Mouse (Mus musculus): ENCODE measurements around the gene Gpd1l. TPM values are rescaled to one million over a fixed set of nuclear protein-coding genes. Genes with fewer than 3 reads are reported as not detected.

The Gpd1l gene
- polyA plus RNA-seq, 1 experiment from 2014 or later: 12.0 TPM

DNA sequence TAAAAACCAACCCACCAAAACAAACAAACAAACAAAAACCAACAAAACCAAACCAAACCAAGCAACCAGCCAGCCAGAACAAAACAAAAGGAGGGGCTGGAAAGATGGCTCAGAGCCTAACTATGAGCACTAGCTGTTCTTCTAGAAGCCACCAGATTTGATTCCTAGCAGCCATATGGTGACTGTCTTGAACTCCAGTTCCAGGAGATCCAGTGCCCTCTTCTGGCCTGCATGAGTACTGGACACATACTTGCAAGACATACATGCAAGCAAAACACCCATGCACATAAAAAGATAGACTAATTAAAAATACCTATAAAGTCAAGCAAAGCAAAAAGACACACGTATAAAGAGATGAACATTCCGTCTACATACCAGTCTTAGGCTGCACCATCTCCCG lies 46.1 kb downstream of the Gpd1l start:
- no peaks in the 10 kb centered on the region for H3K36me3 ChIP-seq (ENCODE audit: control insufficient read depth, insufficient read depth, low read length)
- no peaks in the 10 kb centered on the region for H3K27me3 ChIP-seq (ENCODE audit: control insufficient read depth, insufficient read depth, low read length)
- no peaks in the 10 kb centered on the region for H3K9me3 ChIP-seq (ENCODE audit: control insufficient read depth, low read length)
- 93% methylated on average over 3 of the region's 3 CpGs for WGBS
- no peak overlapping the region for H3K27ac ChIP-seq (ENCODE audit: low read depth, low read length)
- no peak overlapping the region for H3K4me2 ChIP-seq (ENCODE audit: low read depth)
- ATAC-seq (ENCODE audit: insufficient read depth, low FRiP score, low TSS enrichment) (no peak), DNase-seq (ENCODE audit: low spot score) (no peak)
- no peak overlapping the region for H3K4me3 ChIP-seq (ENCODE audit: low read depth, low read length)
- H3K9ac ChIP-seq (ENCODE audit: low read length): no peak overlapping the region
- no peaks in the 10 kb centered on the region for H3K4me1 ChIP-seq (ENCODE audit: control insufficient read depth, insufficient read depth, low read length)

GRCm38 (mm10) chr9:114885991-114886662 lies 47.7 kb downstream of the Gpd1l start:
- no peaks in the 10 kb centered on the region for H3K36me3 ChIP-seq (ENCODE audit: control insufficient read depth, insufficient read depth, low read length)
- no peak for ATAC-seq (ENCODE audit: insufficient read depth, low FRiP score, low TSS enrichment)
- no peaks in the 10 kb centered on the region for H3K4me1 ChIP-seq (ENCODE audit: control insufficient read depth, insufficient read depth, low read length)
- no peak overlapping the region for H3K4me2 ChIP-seq (ENCODE audit: low read depth)
- H3K9me3 ChIP-seq (ENCODE audit: control insufficient read depth, low read length): no peaks in the 10 kb centered on the region
- no peak overlapping the region for H3K27ac ChIP-seq (ENCODE audit: low read depth, low read length)
- H3K4me3 ChIP-seq (ENCODE audit: low read depth, low read length): no peak overlapping the region
- DNase-seq (ENCODE audit: low spot score): no peak
- WGBS: 54% methylated on average over 8 of the region's 8 CpGs
- no peaks in the 10 kb centered on the region for H3K27me3 ChIP-seq (ENCODE audit: control insufficient read depth, insufficient read depth, low read length)
- no peak overlapping the region for H3K9ac ChIP-seq (ENCODE audit: low read length)

DNA sequence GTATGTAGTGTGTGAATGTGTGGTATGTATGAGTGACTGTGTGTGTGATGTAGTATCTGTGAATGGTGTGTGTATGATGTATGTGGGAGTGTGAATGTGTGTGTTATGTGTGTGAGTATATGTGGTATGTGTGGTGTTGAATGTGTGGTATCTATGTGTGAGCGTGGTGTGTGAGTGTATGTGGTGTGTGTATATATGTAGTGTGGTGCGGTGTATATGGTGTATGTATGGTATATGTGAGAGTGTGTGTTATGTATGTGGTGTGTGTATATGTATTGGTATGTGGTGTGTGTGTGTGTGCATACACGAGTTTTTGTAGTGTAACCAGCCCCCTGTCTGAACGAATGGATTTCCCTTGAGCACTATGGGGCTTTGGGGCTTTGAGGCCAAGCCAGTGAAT lies 48.2 kb downstream of the Gpd1l start:
- H3K9ac ChIP-seq (ENCODE audit: low read length): no peak overlapping the region
- no peak overlapping the region for H3K4me2 ChIP-seq (ENCODE audit: low read depth)
- no peak overlapping the region for H3K27ac ChIP-seq (ENCODE audit: low read depth, low read length)
- ATAC-seq (ENCODE audit: insufficient read depth, low FRiP score, low TSS enrichment) (no peak), DNase-seq (ENCODE audit: low spot score) (no peak)
- no peak overlapping the region for H3K4me3 ChIP-seq (ENCODE audit: low read depth, low read length)
- no peaks in the 10 kb centered on the region for H3K27me3 ChIP-seq (ENCODE audit: control insufficient read depth, insufficient read depth, low read length)
- no peaks in the 10 kb centered on the region for H3K9me3 ChIP-seq (ENCODE audit: control insufficient read depth, low read length)
- no peaks in the 10 kb centered on the region for H3K4me1 ChIP-seq (ENCODE audit: control insufficient read depth, insufficient read depth, low read length)
- H3K36me3 ChIP-seq (ENCODE audit: control insufficient read depth, insufficient read depth, low read length): no peaks in the 10 kb centered on the region
- 80% methylated on average over 4 of the region's 4 CpGs for WGBS

- ATAC-seq (ENCODE audit: insufficient read depth, low FRiP score, low TSS enrichment): no peak
- no peaks in the 10 kb centered on the region for H3K9me3 ChIP-seq (ENCODE audit: control insufficient read depth, low read length)
- no peak overlapping the region for H3K4me3 ChIP-seq (ENCODE audit: low read depth, low read length)
- DNase-seq (ENCODE audit: low spot score): no peak
- H3K9ac ChIP-seq (ENCODE audit: low read length): no peak overlapping the region
- 85% methylated on average over 2 of the region's 2 CpGs for WGBS
- no peak overlapping the region for H3K27ac ChIP-seq (ENCODE audit: low read depth, low read length)
- no peak overlapping the region for H3K4me2 ChIP-seq (ENCODE audit: low read depth)
- H3K36me3 ChIP-seq (ENCODE audit: control insufficient read depth, insufficient read depth, low read length): no peaks in the 10 kb centered on the region
- no peaks in the 10 kb centered on the region for H3K27me3 ChIP-seq (ENCODE audit: control insufficient read depth, insufficient read depth, low read length)
- no peaks in the 10 kb centered on the region for H3K4me1 ChIP-seq (ENCODE audit: control insufficient read depth, insufficient read depth, low read length)
Observed at GRCm38 (mm10) chr9:114881977-114882376, 51.8 kb downstream of the Gpd1l start.

GRCm38 (mm10) chr9:114855327-114855726 lies 78.5 kb downstream of the Gpd1l start:
- ATAC-seq (ENCODE audit: insufficient read depth, low FRiP score, low TSS enrichment): no peak

GRCm38 (mm10) chr9:114854686-114855085 lies 79.1 kb downstream of the Gpd1l start:
- DNase-seq (ENCODE audit: low spot score) (no peak), ATAC-seq (ENCODE audit: insufficient read depth, low FRiP score, low TSS enrichment) (no peak)
- no peaks in the 10 kb centered on the region for H3K36me3 ChIP-seq (ENCODE audit: control insufficient read depth, insufficient read depth, low read length)
- WGBS: 77% methylated on average over 9 of the region's 9 CpGs
- no peak overlapping the region for H3K9ac ChIP-seq (ENCODE audit: low read length)
- H3K27ac ChIP-seq (ENCODE audit: low read depth, low read length): no peak overlapping the region
- no peaks in the 10 kb centered on the region for H3K27me3 ChIP-seq (ENCODE audit: control insufficient read depth, insufficient read depth, low read length)
- H3K4me3 ChIP-seq (ENCODE audit: low read depth, low read length): no peak overlapping the region
- no peaks in the 10 kb centered on the region for H3K4me1 ChIP-seq (ENCODE audit: control insufficient read depth, insufficient read depth, low read length)
- H3K4me2 ChIP-seq (ENCODE audit: low read depth): no peak overlapping the region
- H3K9me3 ChIP-seq (ENCODE audit: control insufficient read depth, low read length): no peaks in the 10 kb centered on the region

More at GRCm38 (mm10) chr9:114855327-114855726, 78.5 kb downstream of the Gpd1l start:
- Histone ChIP-seq H3K27ac (ENCODE audit: low read depth, low read length) (no peak overlapping the region), H3K4me1 (ENCODE audit: control insufficient read depth, insufficient read depth, low read length) (no peaks in the 10 kb centered on the region), H3K4me3 (ENCODE audit: low read depth, low read length) (no peak overlapping the region), H3K9ac (ENCODE audit: low read length) (no peak overlapping the region), H3K4me2 (ENCODE audit: low read depth) (no peak overlapping the region), H3K36me3 (ENCODE audit: control insufficient read depth, insufficient read depth, low read length) (no peaks in the 10 kb centered on the region), H3K9me3 (ENCODE audit: control insufficient read depth, low read length) (no peaks in the 10 kb centered on the region), H3K27me3 (ENCODE audit: control insufficient read depth, insufficient read depth, low read length) (no peaks in the 10 kb centered on the region)
- DNase-seq (ENCODE audit: low spot score): no peak
- WGBS: 56% methylated on average over 11 of the region's 11 CpGs

- DNase-seq (ENCODE audit: low spot score): no peak
- Histone ChIP-seq H3K27ac (ENCODE audit: low read depth, low read length) (no peak overlapping the region), H3K9ac (ENCODE audit: low read length) (no peak overlapping the region), H3K4me2 (ENCODE audit: low read depth) (no peak overlapping the region), H3K9me3 (ENCODE audit: control insufficient read depth, low read length) (no peaks in the 10 kb centered on the region), H3K27me3 (ENCODE audit: control insufficient read depth, insufficient read depth, low read length) (no peaks in the 10 kb centered on the region), H3K4me3 (ENCODE audit: low read depth, low read length) (no peak overlapping the region), H3K4me1 (ENCODE audit: control insufficient read depth, insufficient read depth, low read length) (no peaks in the 10 kb centered on the region), H3K36me3 (ENCODE audit: control insufficient read depth, insufficient read depth, low read length) (no peaks in the 10 kb centered on the region)
- 88% methylated on average over 15 of the region's 15 CpGs for WGBS
- ATAC-seq (ENCODE audit: insufficient read depth, low FRiP score, low TSS enrichment): no peak
Observed at GRCm38 (mm10) chr9:114853336-114853735, 80.5 kb downstream of the Gpd1l start.

- DNase-seq (ENCODE audit: low spot score): no peak
- Histone ChIP-seq H3K27ac (ENCODE audit: low read depth, low read length) (no peak overlapping the region), H3K9ac (ENCODE audit: low read length) (no peak overlapping the region), H3K36me3 (ENCODE audit: control insufficient read depth, insufficient read depth, low read length) (no peaks in the 10 kb centered on the region), H3K27me3 (ENCODE audit: control insufficient read depth, insufficient read depth, low read length) (no peaks in the 10 kb centered on the region), H3K4me1 (ENCODE audit: control insufficient read depth, insufficient read depth, low read length) (no peaks in the 10 kb centered on the region), H3K4me3 (ENCODE audit: low read depth, low read length) (no peak overlapping the region), H3K9me3 (ENCODE audit: control insufficient read depth, low read length) (no peaks in the 10 kb centered on the region), H3K4me2 (ENCODE audit: low read depth) (no peak overlapping the region)
- 77% methylated on average over 8 of the region's 8 CpGs for WGBS
- no peak for ATAC-seq (ENCODE audit: insufficient read depth, low FRiP score, low TSS enrichment)
Observed at GRCm38 (mm10) chr9:114851419-114852190, 82.2 kb downstream of the Gpd1l start.

Measured in neural tube, embryonic 11.5 days (tissue).